Mouse (Mus musculus) embryo, embryonic 11.5 days (tissue): ENCODE measurements around the gene Sec1.

Source experiments
- DNase-seq: peaks from one replicate; pipeline ENCODE4 v3.0.0-alpha.2; 2012; ENCODE audit warnings: low read depth, low spot score

Sec1 gene

GRCm38 (mm10) chr7:45704730-45705442, 10.7 kb upstream of the Sec1 start, which contains the start of gene Dbp:
Gene Dbp (plus strand): TSS chr7:45705088.
- peak; percentile 98 for DNase-seq

GRCm38 (mm10) chr7:45704046-45704559, 9.9 kb upstream of the Sec1 start:
- DNase-seq, result no peak

GRCm38 (mm10) chr7:45703521-45704033, 9.4 kb upstream of the Sec1 start:
- no peak for DNase-seq

DNA sequence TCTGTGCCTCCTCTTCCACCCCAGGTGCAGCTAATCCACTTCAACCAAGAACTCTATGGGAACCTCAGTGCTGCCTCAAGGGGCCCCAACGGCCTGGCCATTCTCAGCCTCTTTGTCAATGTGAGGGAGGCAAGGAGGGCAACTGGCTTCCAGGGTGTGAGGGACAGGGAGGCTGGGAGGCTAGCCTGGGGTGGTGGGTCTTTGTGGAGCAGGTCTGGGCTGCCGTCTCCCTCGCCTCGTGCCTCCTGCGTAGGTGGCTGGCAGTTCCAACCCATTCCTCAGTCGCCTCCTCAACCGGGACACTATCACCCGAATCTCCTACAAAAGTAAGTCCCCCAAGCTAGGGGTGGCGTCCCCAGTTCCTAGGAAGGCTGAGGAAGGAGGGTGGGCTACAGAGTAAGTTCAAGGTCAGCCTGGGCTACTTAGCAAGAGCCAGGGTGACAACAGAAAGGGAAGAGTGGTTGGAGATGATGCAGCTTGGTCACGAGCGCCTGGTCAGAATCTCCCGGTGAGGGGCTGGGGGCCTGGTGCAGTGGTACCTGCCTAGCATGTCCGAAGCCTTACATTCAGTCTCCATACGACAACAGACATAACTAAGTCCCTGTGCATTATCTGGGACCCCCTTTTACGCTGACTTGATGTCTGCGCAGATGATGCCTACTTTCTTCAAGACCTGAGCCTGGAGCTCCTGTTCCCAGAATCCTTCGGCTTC, 8.8 kb upstream of the Sec1 start:
- DNase-seq, result no peak

DNA sequence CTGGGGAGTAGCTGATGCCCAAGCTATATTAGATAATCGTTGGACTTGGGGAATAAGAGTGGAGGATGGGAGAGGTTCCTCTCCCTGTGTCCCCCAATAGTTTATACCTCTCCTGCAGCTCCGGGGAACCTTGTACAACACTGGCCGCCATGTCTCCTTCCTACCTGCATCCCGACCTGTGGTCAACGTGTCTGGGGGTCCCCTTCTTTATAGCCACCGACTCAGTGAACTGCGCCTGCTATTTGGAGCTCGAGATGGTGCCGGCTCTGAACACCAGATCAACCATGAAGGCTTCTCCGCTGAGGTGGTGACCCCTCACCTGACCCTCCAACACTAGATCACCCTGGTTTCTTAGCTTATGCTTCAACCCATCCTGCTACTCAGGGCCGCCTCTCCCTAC, 8.1 kb upstream of the Sec1 start:
- no peak for DNase-seq

- no peak for DNase-seq
Measured at GRCm38 (mm10) chr7:45701607-45702006, 7.4 kb upstream of the Sec1 start.

GRCm38 (mm10) chr7:45701072-45701471, 6.9 kb upstream of the Sec1 start:
- DNase-seq, result no peak

- DNase-seq, result no peak
Measured at GRCm38 (mm10) chr7:45700301-45701015, 6.3 kb upstream of the Sec1 start.

GRCm38 (mm10) chr7:45699523-45700141, 5.4 kb upstream of the Sec1 start, which contains the start of gene Car11:
Gene Car11 (plus strand): TSS chr7:45699843.
- no peak for DNase-seq

GRCm38 (mm10) chr7:45697894-45698293, 3.7 kb upstream of the Sec1 start:
- no peak for DNase-seq

DNA sequence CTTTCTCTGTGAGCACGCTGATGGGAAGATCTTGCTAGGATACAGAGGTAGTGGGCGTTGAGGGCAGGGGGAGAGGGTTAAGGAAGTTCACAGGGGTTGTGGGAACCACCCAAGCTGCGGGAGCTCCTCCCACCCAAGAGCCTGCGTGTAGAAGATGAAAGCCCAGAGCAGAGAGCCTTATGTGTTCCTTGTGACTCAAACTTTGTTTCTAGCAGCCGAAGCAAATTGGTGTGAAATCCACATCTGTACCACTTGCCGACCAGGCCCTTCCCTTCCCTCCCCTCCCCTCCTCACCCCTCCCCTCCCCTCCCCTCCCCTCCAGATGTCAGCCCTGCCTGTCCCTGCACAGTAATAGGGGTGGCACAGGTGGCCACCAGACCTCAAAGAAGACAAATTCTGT, 896 bp upstream of the Sec1 start:
- DNase-seq, result no peak

DNA sequence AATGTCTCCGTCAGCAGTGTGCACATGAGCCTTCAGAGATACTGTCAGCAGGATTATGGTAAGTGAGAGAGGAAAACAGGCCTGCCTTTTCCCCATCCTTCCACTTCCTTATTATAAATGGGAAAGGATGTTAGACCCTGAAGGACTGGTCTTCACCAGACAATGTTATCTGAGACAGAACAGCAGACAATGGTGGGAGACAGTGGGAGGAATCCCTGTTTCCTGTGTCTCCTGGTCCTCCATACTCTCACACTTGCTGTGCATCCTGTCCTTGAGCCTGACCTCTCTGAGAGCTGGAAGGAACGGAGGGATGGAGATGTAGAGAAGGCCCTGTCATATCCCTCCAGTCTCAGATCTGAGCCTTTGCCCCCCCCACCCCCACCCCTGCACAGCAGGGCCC, 1.8 kb downstream of the Sec1 start:
- DNase-seq, result no peak

DNA sequence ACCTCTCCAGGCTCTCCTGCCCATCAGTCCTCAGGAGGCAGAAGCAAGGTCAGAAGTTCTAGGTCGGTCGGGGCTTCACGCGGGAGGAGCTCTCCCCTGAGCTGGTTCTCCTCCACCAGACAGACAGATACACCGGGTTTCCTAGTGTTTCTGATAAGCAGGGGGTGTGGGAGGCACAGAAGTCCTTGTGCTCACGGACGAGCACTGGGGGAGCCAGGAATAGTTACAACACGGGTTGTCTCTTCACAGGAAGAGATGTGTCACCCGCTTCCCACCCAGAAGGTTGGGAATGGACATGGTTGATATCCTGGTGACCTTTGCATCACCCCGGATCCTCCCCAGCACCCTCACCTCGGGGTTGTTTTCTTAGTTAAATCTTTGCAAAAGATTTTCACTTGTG, 4.4 kb downstream of the Sec1 start:
- no peak for DNase-seq

DNA sequence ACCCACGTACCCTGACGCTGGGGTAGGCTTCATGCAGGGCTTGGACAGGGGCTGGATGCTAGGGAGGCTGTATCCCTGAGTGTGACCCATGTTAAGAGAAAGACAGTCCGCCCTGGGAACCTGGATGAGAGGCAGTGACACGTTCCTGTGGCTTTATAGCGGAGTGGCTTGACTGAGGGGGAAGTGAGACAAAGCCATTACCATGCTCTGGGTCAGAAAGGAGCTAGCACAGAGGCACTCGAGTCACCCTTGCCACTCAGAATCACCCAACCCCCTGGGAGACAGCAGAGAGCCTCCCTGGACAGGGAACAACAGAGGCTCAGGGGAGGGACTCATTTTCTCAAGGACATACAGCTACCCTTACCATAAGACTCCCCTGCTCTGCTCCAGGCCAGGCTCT, 5.1 kb downstream of the Sec1 start:
- no peak for DNase-seq

DNA sequence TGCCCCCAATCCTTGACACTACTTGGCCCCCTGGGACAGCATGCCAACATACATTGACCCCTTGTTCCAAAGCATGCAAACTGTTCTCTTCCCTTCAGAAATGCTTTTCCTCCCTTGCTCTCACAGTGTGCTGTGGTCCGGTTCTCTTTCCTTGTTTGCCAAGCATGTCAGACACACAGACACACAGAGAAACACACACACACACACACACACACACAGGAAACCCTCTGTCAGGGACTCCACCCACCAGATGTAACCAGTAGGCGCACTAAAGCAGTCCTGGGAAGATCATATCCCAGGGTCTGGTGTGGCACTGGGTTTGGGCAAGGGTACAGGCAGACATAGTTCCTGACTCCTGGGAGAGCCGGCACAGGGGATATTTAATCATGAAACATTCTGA, 7.4 kb downstream of the Sec1 start:
- no peak for DNase-seq

DNA sequence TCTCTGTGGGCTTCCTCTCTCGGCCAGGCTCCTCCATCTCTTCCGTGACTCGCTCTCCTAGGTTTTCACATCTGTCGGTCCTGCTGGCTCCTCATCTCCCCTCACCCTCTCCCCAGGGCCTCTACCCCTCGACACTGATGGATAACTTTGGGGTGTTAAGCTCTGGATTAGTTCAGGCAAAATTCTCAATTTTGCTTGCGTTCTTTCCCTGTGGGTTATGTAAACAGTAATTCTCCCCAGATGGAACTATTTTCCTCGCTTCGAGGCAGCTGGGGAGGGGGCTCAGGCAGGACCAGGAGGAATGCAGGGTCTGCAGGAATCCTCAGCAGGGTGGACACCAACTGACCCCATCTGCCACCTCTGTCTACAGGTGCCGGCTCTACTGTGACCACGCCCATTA, 8.4 kb downstream of the Sec1 start:
- no peak for DNase-seq

DNA sequence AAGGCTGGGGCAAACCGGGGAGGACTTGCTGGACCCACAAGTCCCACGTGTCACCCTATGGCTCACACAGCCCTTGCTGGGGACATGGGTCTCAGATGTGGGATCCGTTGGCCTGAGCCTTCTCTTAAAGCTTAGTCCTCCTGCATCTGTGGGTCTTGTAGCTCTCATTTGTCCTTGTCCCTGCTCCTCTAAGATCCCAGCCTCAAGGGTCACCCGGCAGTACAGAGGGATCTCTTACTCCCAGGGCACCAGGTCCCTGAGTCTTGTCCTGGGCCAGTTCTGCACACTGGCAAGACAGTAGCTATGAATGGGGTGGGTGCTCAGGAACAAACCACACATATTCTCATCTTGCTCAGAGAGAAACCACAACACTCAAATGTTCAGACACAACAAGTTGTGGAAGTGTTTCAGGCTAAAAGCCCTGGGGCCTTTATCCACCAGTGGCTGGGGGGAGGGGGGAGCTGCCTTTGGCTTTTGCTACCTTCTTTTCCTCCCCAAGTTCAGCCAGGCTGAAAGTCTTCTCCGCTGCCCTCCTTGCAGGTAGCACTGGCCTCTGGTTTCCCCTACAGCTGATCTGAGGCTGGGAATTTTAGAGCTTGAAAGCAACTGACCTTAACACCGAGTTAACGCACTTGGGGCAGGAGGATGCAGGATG, 10.7 kb downstream of the Sec1 start, which contains the start of gene Ntn5:
Gene Ntn5, plus strand, starts transcription at position 627 of the 655 bp plus-strand sequence.
- no peak for DNase-seq

GRCm38 (mm10) chr7:45682144-45683126, 11.8 kb downstream of the Sec1 start:
- peak; percentile 89 for DNase-seq

- DNase-seq, result no peak
Measured at GRCm38 (mm10) chr7:45681046-45681736, 13.0 kb downstream of the Sec1 start.
